Mouse (Mus musculus) intestine, embryonic 15.5 days (tissue): ENCODE data around the gene Fars2. TPM values are rescaled to one million over a fixed set of nuclear protein-coding genes. Genes with fewer than 3 reads are reported as not detected.

ENCODE experiments used
- ATAC-seq: fragments of 200-750 bp; cut with Nextera tagmentation; 2 replicates; pipeline ENCODE4 v1.8.0; 2017; ENCODE audit warnings: moderate TSS enrichment, moderate library complexity
- H3K27ac ChIP-seq: fragments of 300-500 bp; sonication (generic); 2 replicates; pipeline ENCODE4 v1.5.1; 2015; ENCODE audit warnings: mild to moderate bottlenecking, inconsistent platforms
- H3K27me3 ChIP-seq: fragments of 300-500 bp; sonication (generic); replicated peaks from 2 replicates; pipeline ENCODE4 v1.6.1; 2015; ENCODE audit warnings: inconsistent platforms
- H3K36me3 ChIP-seq: fragments of 300-500 bp; sonication (generic); 2 replicates; pipeline ENCODE4 v1.6.1; 2015; ENCODE audit warnings: inconsistent platforms
- H3K4me1 ChIP-seq: fragments of 300-500 bp; sonication (generic); replicated peaks from 2 replicates; pipeline ENCODE4 v1.6.1; 2015; ENCODE audit warnings: inconsistent platforms
- H3K4me2 ChIP-seq: fragments of 300-500 bp; sonication (generic); replicated peaks from 2 replicates; pipeline ENCODE4 v1.6.1; 2015; ENCODE audit warnings: mild to moderate bottlenecking, inconsistent platforms
- H3K4me3 ChIP-seq: fragments of 300-500 bp; sonication (generic); replicated peaks from 2 replicates; pipeline ENCODE4 v1.5.1; 2015; ENCODE audit warnings: inconsistent platforms
- H3K9ac ChIP-seq: fragments of 300-500 bp; sonication (generic); 2 replicates; pipeline ENCODE4 v1.6.1; 2015; ENCODE audit warnings: inconsistent platforms
- H3K9me3 ChIP-seq: fragments of 300-500 bp; sonication (generic); 2 replicates; pipeline ENCODE4 v1.6.1; 2016; ENCODE audit warnings: inconsistent platforms
- WGBS: fragments of 180-500 bp; shearing (Covaris S2); methylation state at CpG from one replicate; pipeline ENCODE4 v1.1.7; 2015; 5-methylcytosine and 5-hydroxymethylcytosine counted together
- polyA plus RNA-seq: library from polyadenylated mRNA; unstranded; fragments of >200 nt; fragmentation: Nextera tagmentation; extraction: Ambion mirVana; gene quantifications from 2 replicates; pipeline ENCODE4 v1.2.1, GENCODE M21; 2015

The Fars2 gene
- polyA plus RNA-seq, result 41.8 and 48.9 TPM in 2 replicates

GRCm38 (mm10) chr13:36117143-36118014, at the start of gene Fars2, which contains the start of gene Lyrm4:
Gene Fars2, plus strand, starts transcription at chr13:36117412.
Gene Lyrm4, minus strand, starts transcription at chr13:36117526.
- WGBS, result under 1% methylated on average over 75 of the region's 75 CpGs
- H3K36me3 ChIP-seq, result no peaks in the 10 kb centered on the region
- H3K4me2 ChIP-seq, result peak within 1 kb of the TSS; percentile 86

DNA sequence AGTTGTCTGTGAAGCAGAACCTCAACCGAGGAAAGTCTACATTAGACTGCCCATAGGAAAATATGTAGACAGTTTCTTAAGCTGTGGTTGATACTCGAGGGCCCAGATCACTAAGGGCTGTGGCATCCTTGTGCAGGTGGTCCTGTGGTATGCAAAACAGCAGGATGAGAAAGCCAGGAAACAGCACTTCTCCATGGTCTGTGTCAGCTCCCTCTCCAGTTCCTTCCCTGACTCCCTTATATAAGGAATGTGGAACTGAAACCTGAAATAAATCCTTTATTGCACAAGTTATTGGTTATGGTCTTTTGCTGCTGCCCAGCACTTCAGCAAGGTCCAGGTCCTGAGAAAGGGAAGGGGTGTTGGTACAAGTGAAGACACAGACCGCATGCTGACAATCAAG, 42.7 kb upstream of the Fars2 start:
- Histone ChIP-seq H3K36me3 (no peaks in the 10 kb centered on the region), H3K9ac (no peak overlapping the region), H3K4me3 (no peak overlapping the region), H3K27ac (no peak overlapping the region), H3K4me2 (no peak overlapping the region), H3K4me1 (no peaks in the 10 kb centered on the region), H3K27me3 (no peaks in the 10 kb centered on the region), H3K9me3 (no peaks in the 10 kb centered on the region)
- ATAC-seq, result no peak
- WGBS, result 77% methylated on average over 3 of the region's 3 CpGs

More at GRCm38 (mm10) chr13:36117143-36118014, at the start of gene Fars2, which contains the start of gene Lyrm4:
- Histone ChIP-seq H3K27ac (peak within 1 kb of the TSS; percentile 94), H3K4me3 (peak within 1 kb of the TSS; percentile 75), H3K27me3 (no peaks in the 10 kb centered on the region), H3K9ac (peak within 1 kb of the TSS; percentile 63), H3K4me1 (0 out of 2 replicates have a peak, but pooled peaks cover 4% of the 10 kb centered on the region), H3K9me3 (no peaks in the 10 kb centered on the region)
- ATAC-seq, result peak; percentile 99

- Histone ChIP-seq H3K4me3 (no peak overlapping the region), H3K4me1 (no peaks in the 10 kb centered on the region), H3K27me3 (no peaks in the 10 kb centered on the region), H3K9me3 (no peaks in the 10 kb centered on the region), H3K36me3 (no peaks in the 10 kb centered on the region), H3K27ac (no peak overlapping the region), H3K4me2 (no peak overlapping the region), H3K9ac (no peak overlapping the region)
- 86% methylated on average over 3 of the region's 3 CpGs for WGBS
- ATAC-seq, result no peak
These were observed 35.6 kb upstream of the Fars2 start for GRCm38 (mm10) chr13:36081591-36081990.

- ATAC-seq, result no peak
- 63% methylated on average over 3 of the region's 3 CpGs for WGBS
- H3K9me3 ChIP-seq, result no peaks in the 10 kb centered on the region
- no peaks in the 10 kb centered on the region for H3K36me3 ChIP-seq
- no peaks in the 10 kb centered on the region for H3K4me1 ChIP-seq
- H3K4me2 ChIP-seq, result no peak overlapping the region
- no peak overlapping the region for H3K4me3 ChIP-seq
- no peak overlapping the region for H3K27ac ChIP-seq
- no peaks in the 10 kb centered on the region for H3K27me3 ChIP-seq
- H3K9ac ChIP-seq, result no peak overlapping the region
These were observed 32.5 kb upstream of the Fars2 start for GRCm38 (mm10) chr13:36084701-36085100.

- Histone ChIP-seq H3K27ac (no peak overlapping the region), H3K36me3 (no peaks in the 10 kb centered on the region), H3K4me2 (no peak overlapping the region), H3K4me1 (no peaks in the 10 kb centered on the region), H3K9me3 (no peaks in the 10 kb centered on the region), H3K4me3 (no peak overlapping the region), H3K9ac (no peak overlapping the region), H3K27me3 (no peaks in the 10 kb centered on the region)
- ATAC-seq, result no peak
- WGBS, result 56% methylated on average over 3 of the region's 3 CpGs
These were observed 31.2 kb upstream of the Fars2 start for GRCm38 (mm10) chr13:36085971-36086370.

DNA sequence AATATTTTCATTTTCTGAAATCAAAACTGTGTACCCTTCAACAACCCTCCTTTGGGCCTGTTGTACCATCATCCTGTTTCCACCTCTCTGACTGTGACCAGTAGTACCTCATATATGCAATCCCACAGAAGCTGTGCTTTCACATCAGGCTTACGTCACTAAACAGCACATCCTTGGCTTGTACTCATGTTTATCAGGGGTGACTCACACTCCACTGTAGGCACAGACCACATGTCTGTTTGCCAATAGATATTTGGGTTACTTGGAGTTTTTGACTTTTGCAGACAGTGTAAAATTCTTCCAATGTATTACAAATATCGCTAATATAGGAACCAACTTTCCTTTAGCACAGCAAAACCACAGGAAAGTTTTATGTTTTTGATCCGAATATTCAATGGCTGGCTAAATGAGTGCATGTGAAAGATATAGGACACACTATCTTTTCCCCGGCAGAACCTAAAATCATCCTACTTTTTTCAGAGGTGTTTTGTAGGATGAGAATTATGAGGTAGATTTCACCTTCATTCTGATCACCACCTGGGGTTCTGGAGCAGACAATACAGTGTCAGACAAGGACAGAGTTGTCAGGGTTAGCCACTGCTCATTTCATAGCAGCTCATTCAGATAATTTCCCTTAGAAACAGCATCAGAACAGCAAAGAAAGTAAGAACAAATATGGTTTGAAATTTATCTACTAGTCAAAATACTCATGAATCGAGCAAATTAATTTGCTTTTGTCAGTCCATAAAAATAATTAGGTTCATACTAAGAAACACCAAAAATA, 30.4 kb upstream of the Fars2 start:
- WGBS, result 89% methylated on average over 5 of the region's 5 CpGs
- H3K9ac ChIP-seq, result no peak overlapping the region
- H3K4me1 ChIP-seq, result no peaks in the 10 kb centered on the region
- no peak overlapping the region for H3K4me2 ChIP-seq
- ATAC-seq, result peak; percentile 61; the same call in 1 of the 2 replicates
- no peak overlapping the region for H3K4me3 ChIP-seq
- no peak overlapping the region for H3K27ac ChIP-seq
- H3K27me3 ChIP-seq, result no peaks in the 10 kb centered on the region
- no peaks in the 10 kb centered on the region for H3K36me3 ChIP-seq
- H3K9me3 ChIP-seq, result no peaks in the 10 kb centered on the region

- Histone ChIP-seq H3K4me3 (no peak overlapping the region), H3K9ac (no peak overlapping the region), H3K9me3 (no peaks in the 10 kb centered on the region), H3K4me2 (no peak overlapping the region), H3K27me3 (no peaks in the 10 kb centered on the region), H3K36me3 (no peaks in the 10 kb centered on the region), H3K27ac (no peak overlapping the region), H3K4me1 (no peaks in the 10 kb centered on the region)
- 88% methylated on average over 2 of the region's 2 CpGs for WGBS
- ATAC-seq, result no peak
These were observed 29.8 kb upstream of the Fars2 start for GRCm38 (mm10) chr13:36087427-36087826.

DNA sequence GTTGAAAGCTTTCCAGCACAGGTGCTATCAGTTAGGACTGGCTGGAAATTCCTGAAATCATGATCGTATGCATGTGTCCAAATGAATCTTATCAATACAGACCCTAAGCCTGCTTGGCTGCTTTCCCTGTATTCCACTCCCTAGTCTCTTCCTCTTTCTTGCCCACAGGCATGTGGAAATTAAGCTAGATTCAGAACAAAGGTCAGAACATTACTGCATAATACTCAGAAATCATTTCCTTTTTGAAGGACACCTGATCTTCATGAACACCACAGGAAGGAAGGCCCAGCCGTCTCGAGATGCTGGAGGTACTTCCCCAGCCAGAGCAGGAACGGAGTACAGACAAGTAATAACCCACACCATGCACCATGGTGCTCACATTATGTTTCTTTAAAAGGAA, 29.0 kb upstream of the Fars2 start:
- no peak for ATAC-seq
- 57% methylated on average over 4 of the region's 4 CpGs for WGBS
- Histone ChIP-seq H3K4me1 (no peaks in the 10 kb centered on the region), H3K9ac (no peak overlapping the region), H3K4me2 (no peak overlapping the region), H3K27ac (no peak overlapping the region), H3K27me3 (no peaks in the 10 kb centered on the region), H3K4me3 (no peak overlapping the region), H3K9me3 (no peaks in the 10 kb centered on the region), H3K36me3 (no peaks in the 10 kb centered on the region)

DNA sequence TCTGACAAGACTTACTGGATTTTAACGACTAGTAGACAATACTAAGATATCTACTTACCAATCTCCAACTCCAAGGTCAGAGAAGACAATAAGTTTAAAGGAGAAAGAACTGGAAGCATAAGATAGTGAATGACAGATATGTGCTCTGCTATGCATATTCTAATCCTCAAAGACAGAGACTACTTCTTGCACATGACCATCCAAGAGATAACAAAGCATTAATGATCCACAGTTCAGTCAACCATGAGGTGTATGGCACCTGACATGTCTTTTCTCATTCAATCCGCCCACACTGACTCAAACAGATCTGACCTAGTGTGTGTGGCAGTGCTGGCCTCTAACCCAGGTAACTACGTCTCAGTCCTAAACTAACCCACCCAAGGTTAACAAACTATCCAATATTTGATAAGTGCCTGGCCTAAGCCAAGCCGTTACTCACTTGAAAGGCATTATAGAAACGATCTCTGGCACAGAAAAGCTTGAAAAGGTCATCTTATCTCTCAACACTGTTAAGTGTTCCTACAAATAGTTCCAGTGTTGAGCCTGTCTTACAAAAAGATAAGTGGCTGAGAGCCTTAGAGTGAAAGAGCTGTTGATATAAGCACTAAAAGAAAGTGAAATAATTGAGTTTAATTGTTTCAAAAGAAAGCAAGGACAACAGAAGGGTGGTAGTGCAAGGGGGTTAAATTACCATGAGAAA, 20.4 kb upstream of the Fars2 start:
- 58% methylated on average over 5 of the region's 5 CpGs for WGBS
- Histone ChIP-seq H3K9ac (no peak overlapping the region), H3K36me3 (no peaks in the 10 kb centered on the region), H3K4me1 (no peaks in the 10 kb centered on the region), H3K27ac (no peak overlapping the region), H3K4me3 (no peak overlapping the region), H3K9me3 (no peaks in the 10 kb centered on the region), H3K27me3 (no peaks in the 10 kb centered on the region), H3K4me2 (no peak overlapping the region)
- no peak for ATAC-seq

DNA sequence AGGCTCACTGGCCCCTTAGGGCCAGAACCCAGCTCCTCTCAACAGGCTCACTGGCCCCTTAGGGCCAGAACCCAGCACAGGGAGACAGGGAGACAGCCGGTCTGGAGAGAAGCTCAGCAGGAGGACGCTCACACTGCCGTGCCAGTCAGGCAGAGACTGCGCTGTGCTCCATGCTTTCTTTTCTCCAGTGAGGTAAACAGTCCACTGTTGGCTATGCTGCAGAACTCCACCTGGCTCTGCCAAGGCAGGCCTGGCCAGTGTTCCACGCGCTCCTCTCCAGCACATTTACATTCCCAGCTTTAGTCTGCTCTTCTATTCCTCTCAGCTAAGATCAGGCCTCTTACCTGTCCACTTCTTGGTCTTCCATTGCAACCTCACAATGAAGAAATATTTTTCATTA, 11.6 kb upstream of the Fars2 start:
- H3K4me3 ChIP-seq, result no peak overlapping the region
- no peak overlapping the region for H3K27ac ChIP-seq
- H3K9me3 ChIP-seq, result no peaks in the 10 kb centered on the region
- H3K4me1 ChIP-seq, result no peaks in the 10 kb centered on the region
- no peaks in the 10 kb centered on the region for H3K27me3 ChIP-seq
- H3K4me2 ChIP-seq, result no peak overlapping the region
- no peak overlapping the region for H3K9ac ChIP-seq
- ATAC-seq, result no peak
- H3K36me3 ChIP-seq, result no peaks in the 10 kb centered on the region
- 68% methylated on average over 6 of the region's 6 CpGs for WGBS

GRCm38 (mm10) chr13:36108528-36108927, 8.7 kb upstream of the Fars2 start:
- H3K27ac ChIP-seq, result no peak overlapping the region
- H3K27me3 ChIP-seq, result no peaks in the 10 kb centered on the region
- no peak overlapping the region for H3K9ac ChIP-seq
- no peaks in the 10 kb centered on the region for H3K4me1 ChIP-seq
- no peak for ATAC-seq
- no peaks in the 10 kb centered on the region for H3K36me3 ChIP-seq
- 94% methylated on average over 4 of the region's 4 CpGs for WGBS
- no peaks in the 10 kb centered on the region for H3K9me3 ChIP-seq
- no peak overlapping the region for H3K4me2 ChIP-seq
- H3K4me3 ChIP-seq, result no peak overlapping the region

- no peaks in the 10 kb centered on the region for H3K36me3 ChIP-seq
- H3K4me2 ChIP-seq, result no peak overlapping the region
- H3K9me3 ChIP-seq, result no peaks in the 10 kb centered on the region
- 94% methylated on average over 2 of the region's 2 CpGs for WGBS
- no peak for ATAC-seq
- no peak overlapping the region for H3K27ac ChIP-seq
- no peaks in the 10 kb centered on the region for H3K4me1 ChIP-seq
- H3K4me3 ChIP-seq, result no peak overlapping the region
- no peak overlapping the region for H3K9ac ChIP-seq
- no peaks in the 10 kb centered on the region for H3K27me3 ChIP-seq
These were observed 5.9 kb upstream of the Fars2 start for GRCm38 (mm10) chr13:36111331-36111730.
